Mouse (Mus musculus) midbrain, embryonic 12.5 days (tissue): Measurements from ENCODE around the gene Dnmt3l. TPM values are rescaled to one million over a fixed set of nuclear protein-coding genes. Genes with fewer than 3 reads are reported as not detected.

Source experiments
- ATAC-seq: fragments of 200-750 bp; cut with Nextera tagmentation; 2 replicates; pipeline ENCODE4 v1.8.0; 2017; ENCODE audit warnings: low read depth, moderate TSS enrichment, moderate library complexity; ENCODE audit not compliant: low FRiP score
- H3K27ac ChIP-seq: fragments of 300-500 bp; sonication (generic); replicated peaks from 2 replicates; pipeline ENCODE4 v1.5.1; 2016; ENCODE audit warnings: mild to moderate bottlenecking
- H3K27me3 ChIP-seq: fragments of 300-500 bp; sonication (generic); 2 replicates; pipeline ENCODE4 v1.6.1; 2016; ENCODE audit warnings: mild to moderate bottlenecking
- H3K36me3 ChIP-seq: fragments of 300-500 bp; sonication (generic); 2 replicates; pipeline ENCODE4 v1.6.1; 2016
- H3K4me1 ChIP-seq: fragments of 300-500 bp; sonication (generic); 2 replicates; pipeline ENCODE4 v1.6.1; 2016
- H3K4me2 ChIP-seq: fragments of 300-500 bp; sonication (generic); replicated peaks from 2 replicates; pipeline ENCODE4 v1.6.1; 2016; ENCODE audit warnings: mild to moderate bottlenecking, moderate library complexity
- H3K4me3 ChIP-seq: fragments of 300-500 bp; sonication (generic); 2 replicates; pipeline ENCODE4 v1.5.1; 2016; ENCODE audit warnings: mild to moderate bottlenecking
- H3K9ac ChIP-seq: fragments of 300-500 bp; sonication (generic); replicated peaks from 2 replicates; pipeline ENCODE4 v1.6.1; 2016; ENCODE audit warnings: mild to moderate bottlenecking, moderate library complexity
- H3K9me3 ChIP-seq: fragments of 300-500 bp; sonication (generic); 2 replicates; pipeline ENCODE4 v1.6.1; 2016; ENCODE audit warnings: mild to moderate bottlenecking
- WGBS: fragments of 180-500 bp; shearing (Covaris S2); methylation state at CpG from one replicate; pipeline ENCODE4 v1.1.7; 2016; 5-methylcytosine and 5-hydroxymethylcytosine counted together
- polyA plus RNA-seq: library from polyadenylated mRNA; unstranded; fragments of >200 nt; fragmentation: Nextera tagmentation; extraction: Ambion mirVana; gene quantifications from 2 replicates; pipeline ENCODE4 v1.2.1, GENCODE M21; 2016

The Dnmt3l gene
- polyA plus RNA-seq, 1 experiment from 2014 or later: not detected

DNA sequence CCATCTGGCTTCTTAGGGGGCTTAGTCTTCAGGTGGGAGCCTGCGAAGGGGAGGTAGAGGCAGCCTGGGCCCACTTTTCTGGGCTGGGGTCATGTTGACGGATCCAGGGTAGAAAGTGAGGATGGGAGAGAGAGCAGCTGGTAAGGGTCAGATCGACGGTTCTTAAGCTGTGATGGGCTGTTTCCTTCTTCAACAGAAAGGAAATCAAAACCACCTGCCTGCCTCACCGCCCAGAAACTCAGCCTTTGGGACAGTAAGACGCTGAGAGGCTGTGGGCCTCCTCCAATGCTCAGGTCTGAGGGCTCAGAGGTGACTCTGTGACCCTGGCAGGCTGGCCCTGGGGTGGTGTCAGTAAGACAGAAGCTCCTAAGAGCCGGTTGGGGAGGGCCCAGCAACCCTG, 349 bp downstream of the Dnmt3l start:
- Histone ChIP-seq H3K9ac (no peak overlapping the region), H3K9me3 (no peaks in the 10 kb centered on the region), H3K4me3 (no peak overlapping the region), H3K36me3 (no peaks in the 10 kb centered on the region), H3K4me2 (no peak overlapping the region), H3K27me3 (peaks cover 12% of the 10 kb centered on the region), H3K27ac (no peak overlapping the region), H3K4me1 (peaks cover 5% of the 10 kb centered on the region; the same call in 1 of the 2 replicates)
- 80% methylated on average over 7 of the region's 7 CpGs for WGBS
- ATAC-seq: no peak

DNA sequence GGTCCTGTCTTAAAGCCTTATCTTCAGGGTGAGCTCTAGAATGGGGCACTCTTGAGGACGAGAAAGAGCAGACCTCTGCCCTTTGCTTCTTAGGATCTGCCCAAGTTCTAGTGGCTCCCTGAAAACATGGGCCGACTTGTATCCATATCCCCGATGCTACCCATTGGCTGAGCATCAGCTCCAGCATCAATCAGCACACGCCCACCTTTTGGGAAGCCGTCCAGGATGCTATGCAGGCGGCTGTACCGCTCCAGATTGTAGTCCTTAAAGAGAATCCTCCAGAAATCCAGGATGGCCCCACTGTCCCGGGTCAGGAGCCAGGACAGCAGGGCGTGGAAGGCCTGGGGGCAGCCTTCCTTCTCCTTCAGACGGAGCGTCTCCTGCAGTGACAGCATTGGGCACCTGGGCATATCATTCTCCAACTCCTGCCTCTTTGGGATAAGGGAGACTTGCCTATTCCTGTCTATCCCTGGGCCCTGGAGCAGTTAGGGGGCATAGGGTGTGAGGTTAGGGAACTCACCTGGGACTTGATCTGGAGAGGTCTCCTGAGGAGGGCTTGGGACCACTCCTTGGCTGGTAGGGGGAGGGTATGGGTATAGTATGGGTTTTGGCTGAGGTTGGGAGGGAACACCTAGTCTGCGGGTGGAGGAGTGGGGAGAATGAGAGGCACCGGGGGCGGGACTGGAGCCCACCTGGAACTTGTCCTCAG, 1.1 kb downstream of the Dnmt3l start:
- H3K9me3 ChIP-seq: no peaks in the 10 kb centered on the region
- H3K4me2 ChIP-seq: peak overlapping the region; percentile 46
- peaks cover 5% of the 10 kb centered on the region; the same call in 1 of the 2 replicates for H3K4me1 ChIP-seq
- H3K36me3 ChIP-seq: no peaks in the 10 kb centered on the region
- H3K4me3 ChIP-seq: peak overlapping the region; percentile 23
- 0 out of 2 replicates have a peak overlapping the region, but pooled peaks have one; percentile 4 for H3K9ac ChIP-seq
- 61% methylated on average over 14 of the region's 14 CpGs for WGBS
- ATAC-seq: peak; percentile 34; the same call in 1 of the 2 replicates
- no peak overlapping the region for H3K27ac ChIP-seq
- peaks cover 12% of the 10 kb centered on the region for H3K27me3 ChIP-seq

GRCm38 (mm10) chr10:78043406-78043836, 1.7 kb downstream of the Dnmt3l start, which contains the start of gene Aire:
Aire (minus strand) TSS chr10:78043610.
- ATAC-seq: peak; percentile 72
- H3K27me3 ChIP-seq: peaks cover 12% of the 10 kb centered on the region
- no peak within 1 kb of the TSS for H3K27ac ChIP-seq
- H3K9me3 ChIP-seq: no peaks in the 10 kb centered on the region
- WGBS: 1% methylated on average over 27 of the region's 27 CpGs
- H3K4me2 ChIP-seq: peak within 1 kb of the TSS; percentile 46
- H3K4me1 ChIP-seq: peaks cover 5% of the 10 kb centered on the region; the same call in 1 of the 2 replicates
- peak within 1 kb of the TSS; percentile 23 for H3K4me3 ChIP-seq
- 0 out of 2 replicates have a peak within 1 kb of the TSS, but pooled peaks have one; percentile 4 for H3K9ac ChIP-seq
- no peaks in the 10 kb centered on the region for H3K36me3 ChIP-seq

DNA sequence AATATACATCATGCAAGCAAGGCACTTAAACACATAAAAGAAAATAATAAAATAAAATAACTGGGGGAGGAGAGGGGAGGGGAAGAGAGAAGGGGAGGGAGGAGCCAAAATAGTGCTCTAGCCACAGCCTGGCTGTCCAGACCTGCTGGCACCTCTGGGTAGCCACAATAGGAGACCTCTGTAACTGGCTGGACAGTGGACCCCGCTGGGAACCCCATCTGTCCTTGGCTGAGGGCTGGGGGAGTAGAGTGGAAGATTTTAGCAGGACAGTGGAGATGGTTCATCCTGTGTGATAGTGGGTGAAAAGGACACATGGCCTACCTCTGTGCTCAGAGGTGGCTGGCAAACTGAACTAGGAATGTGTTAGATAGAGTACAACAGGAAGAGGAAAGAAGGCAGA, 2.8 kb downstream of the Dnmt3l start:
- Histone ChIP-seq H3K9ac (no peak overlapping the region), H3K4me2 (no peak overlapping the region), H3K9me3 (no peaks in the 10 kb centered on the region), H3K4me3 (no peak overlapping the region), H3K27ac (no peak overlapping the region), H3K27me3 (peaks cover 12% of the 10 kb centered on the region), H3K4me1 (peaks cover 5% of the 10 kb centered on the region; the same call in 1 of the 2 replicates), H3K36me3 (no peaks in the 10 kb centered on the region)
- 0 out of 2 replicates have a peak, but pooled peaks have one; percentile 30 for ATAC-seq
- 70% methylated on average over 1 of the region's 1 CpGs for WGBS

DNA sequence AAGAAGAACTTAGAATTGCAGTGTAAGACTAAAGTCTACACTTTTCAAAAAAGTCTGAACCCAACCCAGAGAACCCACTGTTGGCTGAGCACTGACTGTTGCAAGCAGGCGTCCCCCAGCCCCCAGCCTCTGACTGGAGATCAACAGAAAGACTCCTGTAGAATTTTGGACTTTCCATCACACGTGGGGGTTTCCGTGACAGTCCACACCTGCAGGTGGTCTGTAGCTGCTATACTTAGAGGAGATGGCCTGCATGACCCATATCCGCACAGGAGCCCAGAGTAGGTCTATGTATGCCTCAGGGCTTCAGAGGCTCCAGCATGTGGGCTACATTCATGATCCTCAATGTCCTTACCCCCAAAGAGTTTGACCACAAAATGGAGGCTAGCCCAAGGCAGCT, 4.6 kb downstream of the Dnmt3l start:
- 84% methylated on average over 4 of the region's 4 CpGs for WGBS
- Histone ChIP-seq H3K4me3 (no peak overlapping the region), H3K27me3 (peaks cover 12% of the 10 kb centered on the region), H3K36me3 (no peaks in the 10 kb centered on the region), H3K4me1 (peaks cover 5% of the 10 kb centered on the region; the same call in 1 of the 2 replicates), H3K4me2 (no peak overlapping the region), H3K9me3 (no peaks in the 10 kb centered on the region), H3K27ac (no peak overlapping the region), H3K9ac (no peak overlapping the region)
- ATAC-seq: no peak

- Histone ChIP-seq H3K9me3 (no peaks in the 10 kb centered on the region), H3K4me3 (no peak overlapping the region), H3K4me2 (no peak overlapping the region), H3K9ac (no peak overlapping the region), H3K27me3 (peaks cover under 1% of the 10 kb centered on the region; the same call in 1 of the 2 replicates), H3K27ac (no peak overlapping the region), H3K4me1 (peaks cover 3% of the 10 kb centered on the region; the same call in 1 of the 2 replicates), H3K36me3 (no peaks in the 10 kb centered on the region)
- no peak for ATAC-seq
- 90% methylated on average over 9 of the region's 10 CpGs for WGBS
Observed at GRCm38 (mm10) chr10:78048061-78048730, 6.4 kb downstream of the Dnmt3l start.

DNA sequence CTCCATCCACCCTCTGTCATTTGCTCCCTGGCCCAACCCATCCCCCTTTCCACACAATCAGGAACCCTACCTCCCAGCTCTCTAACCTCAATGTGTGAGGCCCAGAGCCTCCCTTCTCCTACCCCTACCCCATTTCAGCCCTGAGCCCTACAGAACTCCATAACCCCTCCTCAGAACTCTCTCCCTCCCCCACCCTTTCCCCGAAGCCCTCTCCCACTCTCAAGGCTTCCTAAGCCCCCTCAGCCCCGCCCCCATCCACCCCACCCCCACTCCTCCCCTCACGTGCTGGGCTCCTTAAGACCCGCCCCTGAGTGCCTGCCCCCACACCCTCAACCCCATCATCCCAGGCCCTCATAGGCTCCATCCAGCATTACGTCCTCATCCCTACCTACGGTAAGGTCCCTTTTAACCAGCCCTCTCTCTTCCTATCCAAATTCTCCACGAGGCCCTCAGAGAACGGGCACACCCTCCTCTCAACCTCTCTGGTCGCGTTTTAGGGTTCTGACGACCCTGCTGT, 7.8 kb downstream of the Dnmt3l start:
- Histone ChIP-seq H3K9ac (no peak overlapping the region), H3K4me2 (no peak overlapping the region), H3K4me1 (no peaks in the 10 kb centered on the region; the same call in 1 of the 2 replicates), H3K36me3 (no peaks in the 10 kb centered on the region), H3K27ac (no peak overlapping the region), H3K4me3 (no peak overlapping the region), H3K27me3 (no peaks in the 10 kb centered on the region), H3K9me3 (no peaks in the 10 kb centered on the region)
- ATAC-seq: no peak
- 54% methylated on average over 11 of the region's 11 CpGs for WGBS

GRCm38 (mm10) chr10:78054633-78055565, 13.2 kb downstream of the Dnmt3l start:
- Histone ChIP-seq H3K36me3 (no peaks in the 10 kb centered on the region), H3K9ac (no peak overlapping the region), H3K4me3 (no peak overlapping the region), H3K27me3 (no peaks in the 10 kb centered on the region), H3K9me3 (no peaks in the 10 kb centered on the region), H3K4me1 (no peaks in the 10 kb centered on the region; the same call in 1 of the 2 replicates), H3K27ac (no peak overlapping the region), H3K4me2 (no peak overlapping the region)
- ATAC-seq: no peak
- 74% methylated on average over 19 of the region's 19 CpGs for WGBS

GRCm38 (mm10) chr10:78057056-78057455, 15.3 kb downstream of the Dnmt3l start:
- Histone ChIP-seq H3K27me3 (no peaks in the 10 kb centered on the region), H3K9me3 (no peaks in the 10 kb centered on the region), H3K27ac (no peak overlapping the region), H3K4me3 (no peak overlapping the region), H3K9ac (no peak overlapping the region), H3K4me1 (no peaks in the 10 kb centered on the region; the same call in 1 of the 2 replicates), H3K36me3 (no peaks in the 10 kb centered on the region), H3K4me2 (no peak overlapping the region)
- no peak for ATAC-seq
- WGBS: 89% methylated on average over 8 of the region's 8 CpGs

GRCm38 (mm10) chr10:78063122-78063521, 21.4 kb downstream of the Dnmt3l start:
- Histone ChIP-seq H3K9me3 (no peaks in the 10 kb centered on the region), H3K4me2 (no peak overlapping the region), H3K27me3 (peaks cover 10% of the 10 kb centered on the region; the same call in 1 of the 2 replicates), H3K27ac (no peak overlapping the region), H3K4me1 (no peaks in the 10 kb centered on the region), H3K9ac (no peak overlapping the region), H3K36me3 (no peaks in the 10 kb centered on the region), H3K4me3 (no peak overlapping the region)
- 89% methylated on average over 9 of the region's 9 CpGs for WGBS
- no peak for ATAC-seq

GRCm38 (mm10) chr10:78067226-78067625, 25.5 kb downstream of the Dnmt3l start:
- H3K27ac ChIP-seq: no peak overlapping the region
- H3K27me3 ChIP-seq: peaks cover 39% of the 10 kb centered on the region
- no peak overlapping the region for H3K4me3 ChIP-seq
- no peak overlapping the region for H3K9ac ChIP-seq
- H3K36me3 ChIP-seq: no peaks in the 10 kb centered on the region
- ATAC-seq: no peak
- H3K4me2 ChIP-seq: no peak overlapping the region
- peaks cover 10% of the 10 kb centered on the region; the same call in 1 of the 2 replicates for H3K4me1 ChIP-seq
- WGBS: 45% methylated on average over 4 of the region's 4 CpGs
- H3K9me3 ChIP-seq: no peaks in the 10 kb centered on the region
